Mouse (Mus musculus): ENCODE measurements at regions not wholly inside any gene's neighbourhood (a gene's known extent, or its start where the extent isn't known, plus 50 kb on each side); places are given as distances from the start of the nearest gene placed in this dataset.
A peak's percentile ranks its signal among the peaks of the same experiment; 100 is the strongest.

DNA sequence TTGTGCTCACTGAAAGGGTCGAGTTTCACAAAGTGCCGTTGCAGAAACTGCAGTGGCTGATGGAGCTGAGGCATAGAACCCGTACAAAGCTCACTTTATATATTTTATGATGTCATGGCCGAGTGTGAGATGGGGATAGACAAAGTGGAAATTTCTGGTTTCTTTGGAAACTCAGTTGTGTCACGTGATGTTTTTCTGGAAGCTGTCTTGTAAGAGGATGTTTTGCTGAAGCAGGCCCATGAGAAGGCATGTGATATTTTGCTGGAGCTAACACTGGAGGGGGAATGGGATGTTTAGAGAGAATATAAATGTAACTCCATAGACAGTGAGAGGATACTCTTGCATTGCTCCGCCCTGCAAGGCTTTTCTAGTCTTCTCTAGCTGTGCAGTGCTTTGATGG lies 311.7 kb downstream of the Tmem132b start:
- no peak for DNase-seq (ENCODE audit: low spot score in 2 of 2)

DNA sequence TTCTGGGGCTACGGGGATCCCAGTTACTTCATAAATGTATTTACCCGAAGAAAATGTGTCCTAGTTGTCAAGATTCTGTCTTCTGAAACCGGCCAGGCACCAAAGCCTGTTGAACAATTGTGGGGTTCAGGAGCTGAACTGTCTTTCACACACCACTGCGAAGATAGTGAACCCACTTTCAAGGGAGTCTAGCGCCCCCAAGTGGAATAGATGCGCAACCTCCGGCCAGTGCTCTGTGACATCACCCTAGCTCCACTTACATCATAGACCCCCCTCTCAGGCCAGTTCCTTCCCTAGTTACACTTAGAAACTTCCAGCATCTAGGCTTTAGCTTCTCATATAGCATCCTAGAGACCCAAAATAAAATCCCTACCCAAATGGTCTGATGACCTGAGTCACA lies 318.1 kb downstream of the Tmem132b start:
- no peak for DNase-seq (ENCODE audit: low spot score in 2 of 2)

DNA sequence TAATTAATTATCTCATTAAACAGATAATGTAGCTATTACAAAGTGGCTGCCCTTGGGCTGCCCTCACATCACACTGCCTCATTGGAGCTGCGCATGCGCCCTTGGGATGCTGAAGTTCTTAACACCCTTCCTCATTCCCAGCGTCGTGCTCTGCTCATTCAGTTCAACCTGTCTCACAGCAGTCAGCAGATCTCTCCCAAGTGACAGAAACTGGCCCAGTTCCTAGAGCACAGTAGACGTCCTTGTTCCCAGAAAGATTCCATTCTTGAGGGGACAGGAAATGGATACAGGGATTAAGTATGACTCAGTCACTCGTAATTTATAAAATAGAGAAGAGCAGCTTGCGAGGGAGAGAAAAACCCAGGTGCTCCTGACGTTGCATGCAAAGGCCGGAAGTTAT lies 344.7 kb downstream of the Tmem132b start:
- no peak for DNase-seq (ENCODE audit: low spot score in 2 of 2)

DNA sequence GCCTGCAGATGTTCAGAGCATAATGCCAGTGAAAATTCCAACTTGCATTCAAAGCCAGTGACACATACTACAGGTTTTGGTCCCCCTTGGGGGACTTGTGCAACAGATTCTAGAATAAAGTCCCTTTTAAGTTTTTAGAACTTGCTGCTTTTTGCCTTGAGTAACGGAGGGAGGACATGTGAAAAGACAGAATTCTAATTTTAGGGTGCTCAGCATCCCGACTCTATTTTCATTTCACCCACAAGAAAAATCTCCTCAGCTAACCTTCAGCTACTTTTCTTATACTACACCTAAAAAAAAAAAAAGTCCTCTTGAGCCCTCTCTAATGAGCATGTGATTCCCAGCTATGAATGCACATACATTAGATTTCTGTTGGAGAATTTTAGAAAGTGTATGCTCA lies 357.3 kb downstream of the Tmem132b start:
- no peak for DNase-seq (ENCODE audit: low spot score in 2 of 2)

DNA sequence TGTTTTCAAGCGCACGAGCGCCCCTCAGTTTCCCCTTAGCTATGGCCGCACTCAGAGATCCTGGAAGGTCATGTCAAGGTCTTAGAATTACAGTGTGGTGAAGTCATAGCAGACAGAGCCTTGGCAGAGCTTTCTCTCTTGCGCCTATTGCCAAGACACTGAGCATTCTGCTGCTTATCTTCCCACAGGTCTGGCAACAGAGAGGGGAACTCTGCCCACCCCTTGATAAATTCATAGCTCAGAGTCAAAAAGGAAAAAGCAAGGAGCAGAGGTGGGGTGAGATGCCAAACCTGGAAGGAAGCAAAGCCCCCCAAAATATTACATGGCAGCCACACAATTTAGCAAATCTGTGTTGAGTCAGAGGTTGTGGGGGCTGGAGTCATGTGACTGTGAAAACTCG lies 362.3 kb downstream of the Tmem132b start:
- DNase-seq (ENCODE audit: low spot score in 2 of 2) = no peak

DNA sequence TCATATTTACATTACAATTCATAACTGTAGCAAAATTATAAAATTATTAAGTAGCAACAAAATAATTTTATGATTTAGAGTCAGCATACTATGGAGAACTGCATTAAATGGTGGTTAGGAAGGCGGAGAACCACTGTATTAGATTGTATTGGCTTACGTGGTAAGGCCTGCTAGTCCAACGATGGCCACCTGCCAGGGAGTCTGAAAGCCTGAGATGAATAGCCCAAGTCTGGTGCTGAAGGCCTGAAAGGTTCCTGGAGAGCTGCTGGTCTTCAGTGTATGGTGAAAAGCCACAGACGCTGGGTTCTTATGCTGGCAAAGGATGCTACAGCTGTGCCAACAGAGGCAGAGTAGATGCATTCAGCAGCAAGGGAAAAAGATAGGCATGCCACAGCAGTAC lies 370.5 kb downstream of the Tmem132b start:
- no peak for DNase-seq (ENCODE audit: low spot score in 2 of 2)

DNA sequence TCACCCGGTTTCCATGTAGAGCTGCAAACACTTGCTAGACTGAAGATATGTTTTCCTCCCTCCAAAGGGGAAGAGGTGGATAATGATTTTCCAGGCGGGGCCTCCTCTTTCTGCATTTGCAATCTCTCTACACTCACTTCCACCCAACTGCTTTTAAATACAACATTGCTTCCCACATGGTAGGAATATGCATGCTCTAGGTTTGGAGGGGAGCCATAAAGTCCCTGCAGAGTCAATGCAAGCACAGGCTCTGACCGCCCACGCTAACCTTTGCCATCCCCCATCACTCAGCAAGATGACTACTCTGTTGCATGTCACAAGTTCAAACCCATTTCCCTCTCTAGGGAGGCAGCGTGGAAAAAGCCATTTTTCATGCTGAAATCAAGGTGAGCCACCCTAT lies 372.9 kb downstream of the Tmem132b start:
- no peak for DNase-seq (ENCODE audit: low spot score in 2 of 2)

DNA sequence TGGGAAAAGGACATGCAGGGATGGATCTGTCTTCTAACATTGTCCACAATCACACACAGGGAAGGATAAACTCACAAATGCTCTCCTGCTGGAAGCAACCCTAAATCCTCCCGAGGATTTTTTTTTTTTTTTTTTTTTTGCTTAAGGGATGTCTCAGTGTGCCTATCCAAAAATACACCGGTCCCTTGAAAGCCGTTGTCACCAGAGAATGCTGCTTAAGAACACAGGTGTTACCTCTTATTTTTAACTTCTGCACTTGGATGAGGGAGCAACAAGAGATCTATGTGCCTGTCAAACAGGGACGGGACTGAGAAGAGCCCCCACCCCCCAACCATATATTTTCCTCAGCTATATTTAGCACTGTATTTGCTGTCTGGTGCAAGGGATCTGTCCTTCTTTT lies 375.8 kb downstream of the Tmem132b start:
- no peak for DNase-seq (ENCODE audit: low spot score in 2 of 2)

DNA sequence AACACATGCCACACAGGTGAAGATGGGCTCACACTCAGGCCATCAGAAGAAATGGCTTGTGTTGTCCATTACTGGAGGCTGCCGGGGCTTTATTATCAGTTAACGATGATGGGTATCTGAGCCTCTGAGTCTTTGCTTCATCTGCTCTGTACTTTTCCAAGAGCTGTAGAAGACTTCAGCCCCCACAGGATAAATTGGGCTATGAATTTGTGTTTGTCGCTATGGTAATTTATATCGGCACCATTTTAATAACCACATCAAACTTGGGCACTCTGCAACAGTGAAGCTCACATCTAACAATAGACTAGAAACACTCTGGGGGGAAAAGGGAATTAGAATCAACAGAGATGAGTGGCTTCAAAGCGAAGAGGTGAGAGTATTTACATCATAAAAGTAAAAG lies 376.3 kb downstream of the Tmem132b start:
- peak in 1 of 2 experiments; percentile 18 for DNase-seq (ENCODE audit: low spot score in 2 of 2)

DNA sequence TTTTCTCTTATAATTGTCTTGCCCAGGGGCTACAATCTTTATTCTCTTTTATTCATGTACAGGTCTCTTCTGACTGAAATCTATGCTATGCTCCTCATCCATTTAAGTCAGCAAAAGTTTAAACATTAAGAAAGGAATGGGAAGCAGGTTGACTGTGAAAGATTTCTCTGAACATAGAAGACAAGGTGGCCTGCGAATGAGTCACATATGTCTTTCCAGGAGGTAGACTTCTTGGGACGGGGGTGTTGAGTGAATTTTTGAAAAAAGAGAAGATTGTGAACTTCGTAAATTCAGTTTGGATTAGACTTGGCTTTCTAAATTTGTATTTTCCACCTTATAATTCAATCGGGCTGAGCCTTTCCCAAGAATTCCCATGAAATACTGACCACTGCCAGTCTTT lies 384.3 kb downstream of the Tmem132b start:
- DNase-seq (ENCODE audit: low spot score in 2 of 2) = no peak

DNA sequence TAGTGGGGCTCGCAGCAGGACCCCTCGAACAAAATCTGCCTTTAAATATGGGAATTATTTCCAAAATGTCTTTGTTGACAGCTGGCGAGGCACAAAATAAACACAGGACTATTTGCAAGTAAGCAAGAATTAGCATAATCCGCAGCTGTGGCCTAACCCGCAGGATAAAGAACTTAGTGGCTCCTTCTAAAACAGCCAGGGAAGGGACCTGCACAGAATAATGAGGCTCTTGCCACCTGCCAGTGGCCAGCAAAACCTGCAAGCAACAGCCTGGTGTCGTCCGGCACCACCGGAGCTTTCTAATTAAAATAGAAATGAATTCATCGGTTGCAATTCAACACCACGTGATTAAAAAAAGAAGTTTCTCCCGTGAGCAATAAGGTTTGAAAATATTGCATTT lies 389.4 kb downstream of the Tmem132b start:
- DNase-seq (ENCODE audit: low spot score in 2 of 2) = no peak

DNA sequence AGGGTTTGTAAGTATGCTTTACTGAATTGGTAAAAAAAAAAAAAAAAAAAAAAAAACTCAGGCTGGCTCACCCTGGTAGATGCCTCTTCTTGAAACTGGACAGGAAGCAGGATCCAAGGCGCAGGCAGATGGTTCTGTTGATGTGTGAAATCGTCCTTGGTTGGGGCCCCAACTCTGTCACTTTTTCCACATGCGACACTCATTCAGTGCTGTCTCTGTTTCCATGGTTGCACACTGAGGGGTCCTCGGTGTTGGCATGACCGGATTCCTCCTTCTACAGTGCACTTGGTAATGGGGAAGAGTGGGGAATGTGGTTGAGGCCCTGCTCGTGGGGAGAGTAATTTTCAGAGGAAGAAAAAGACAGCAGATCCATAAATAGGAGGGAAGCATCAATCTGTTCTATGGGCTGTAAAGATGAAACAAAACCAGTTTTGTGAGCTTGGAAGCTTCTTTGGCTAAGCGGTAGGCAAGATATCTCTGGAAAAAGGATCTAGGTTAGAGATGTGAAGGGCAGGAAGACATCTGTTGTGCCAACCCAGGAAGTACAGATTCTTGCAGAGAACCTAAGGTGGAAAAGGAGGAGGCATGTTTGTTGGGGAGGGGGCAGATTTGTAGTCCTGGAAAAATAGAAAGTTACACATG lies 394.4 kb downstream of the Tmem132b start:
- no peak for DNase-seq (ENCODE audit: low spot score in 2 of 2)

DNA sequence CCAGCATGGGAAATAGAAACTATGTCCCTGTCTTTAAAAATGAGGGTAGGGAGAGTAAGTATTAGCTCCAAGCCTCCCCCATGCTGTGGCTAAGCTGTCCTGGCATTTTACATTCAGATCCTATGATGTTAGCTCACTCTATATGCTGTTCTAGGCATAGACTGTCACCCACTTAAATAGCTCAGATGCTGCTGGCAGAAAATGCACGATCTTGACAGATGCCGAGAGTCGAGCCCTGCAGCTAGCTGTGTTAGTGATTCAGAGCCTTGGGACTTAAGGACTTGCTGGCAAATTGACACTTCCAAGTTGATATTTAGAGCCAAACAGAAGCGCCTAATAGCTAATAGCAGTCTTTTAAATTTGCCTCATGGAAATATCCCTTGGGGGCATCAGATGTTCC lies 399.9 kb downstream of the Tmem132b start:
- DNase-seq (ENCODE audit: low spot score in 2 of 2) = peak; percentile 44 to 68

DNA sequence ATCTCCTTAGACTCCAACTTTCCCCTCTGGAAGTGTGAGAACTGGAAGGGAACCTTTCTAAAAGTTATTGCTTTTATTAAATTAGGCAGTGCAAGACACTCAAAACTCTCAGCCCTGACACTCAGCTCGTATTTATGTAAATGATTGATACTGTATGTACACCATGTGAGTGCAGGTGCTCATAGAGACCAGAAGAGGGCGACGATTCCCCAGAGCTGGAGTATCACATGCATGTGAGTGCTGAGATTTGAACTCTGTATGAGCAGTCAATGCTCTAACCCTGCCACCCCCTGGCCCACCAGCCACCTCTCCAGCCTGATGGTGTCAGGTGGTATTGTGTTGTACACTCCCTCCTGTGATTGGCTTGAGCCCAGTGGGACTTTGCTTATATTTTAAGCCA lies 407.8 kb downstream of the Tmem132b start:
- DNase-seq (ENCODE audit: low spot score in 2 of 2) = no peak

DNA sequence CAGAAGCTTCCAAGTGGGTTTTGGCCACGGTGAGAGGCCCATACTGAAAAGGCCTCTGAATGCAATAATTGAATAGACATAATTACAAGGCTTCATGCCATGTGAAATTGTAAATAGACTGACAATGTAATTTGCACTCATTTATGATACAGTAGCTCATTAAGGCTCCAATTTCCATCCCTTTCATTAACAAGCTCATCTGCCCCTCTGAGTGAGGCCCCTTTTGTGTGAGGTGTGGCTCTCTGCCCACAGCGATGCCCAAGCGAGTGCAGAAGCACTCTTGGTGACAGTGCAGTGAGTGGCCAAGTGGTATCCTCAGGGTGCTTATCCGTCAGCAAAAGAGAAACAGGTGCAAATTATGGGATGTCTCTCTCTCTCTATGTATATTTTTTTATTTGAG lies 415.2 kb downstream of the Tmem132b start:
- no peak for DNase-seq (ENCODE audit: low spot score in 2 of 2)

DNA sequence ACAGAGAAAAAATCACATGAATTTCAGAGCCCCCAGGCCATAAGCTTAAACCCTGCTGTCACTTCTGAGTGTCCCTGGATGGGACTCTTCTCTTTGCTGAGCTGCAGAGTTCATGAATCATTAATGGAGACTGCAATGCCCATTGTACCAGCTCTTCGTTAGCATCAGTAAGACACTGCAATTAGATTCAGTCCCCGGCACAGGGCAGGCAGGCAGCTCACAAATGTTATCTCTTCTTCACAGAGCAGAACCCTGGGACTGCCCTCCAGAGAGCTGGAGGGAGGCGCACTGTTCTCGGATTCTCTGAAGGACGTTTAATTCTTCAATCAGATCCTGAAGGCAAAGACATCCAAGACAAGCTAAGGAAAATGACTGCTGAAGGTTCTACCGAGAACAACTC lies 420.1 kb downstream of the Tmem132b start:
- no peak for DNase-seq (ENCODE audit: low spot score in 2 of 2)

DNA sequence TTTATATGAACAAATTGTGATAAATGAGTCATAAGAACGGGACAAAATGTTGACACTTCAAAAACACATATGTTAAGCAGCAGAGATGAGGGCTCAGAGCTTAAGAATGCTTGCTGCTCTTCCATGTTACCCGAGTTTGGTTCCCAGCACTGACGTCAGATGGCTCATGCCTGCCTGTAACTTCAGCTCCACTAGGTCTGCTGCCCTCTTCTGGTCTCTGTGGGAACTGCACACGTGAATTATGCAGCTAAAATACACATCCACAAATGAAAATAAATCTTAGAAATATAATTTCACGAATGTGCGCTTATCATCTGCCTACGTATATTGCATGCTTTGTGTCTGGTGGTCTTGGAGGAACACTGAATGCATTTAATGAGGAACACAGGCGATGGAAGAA lies 432.5 kb downstream of the Tmem132b start:
- DNase-seq (ENCODE audit: low spot score in 2 of 2) = peak in 1 of 2 experiments; percentile 10

DNA sequence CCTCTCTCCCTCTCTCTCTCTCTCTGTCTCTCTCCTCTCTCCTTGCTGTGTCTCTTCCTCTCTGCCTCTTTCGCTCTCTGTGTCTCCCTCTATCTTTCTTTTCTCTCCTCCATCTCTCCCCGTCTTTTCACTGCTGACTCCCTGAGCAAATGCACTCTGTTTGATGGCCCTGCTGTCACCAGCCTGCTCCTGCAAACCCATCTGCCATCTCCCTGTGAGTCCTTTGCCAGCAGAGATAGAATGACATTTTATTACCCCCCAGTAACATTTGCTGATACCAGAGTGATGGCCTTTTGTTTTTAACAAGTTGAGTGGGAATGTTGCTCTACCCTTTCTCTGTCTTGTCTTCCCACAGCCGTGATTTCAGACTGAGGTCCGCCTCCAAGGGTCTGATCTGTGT lies 436.6 kb downstream of the Tmem132b start:
- DNase-seq (ENCODE audit: low spot score in 2 of 2) = no peak

DNA sequence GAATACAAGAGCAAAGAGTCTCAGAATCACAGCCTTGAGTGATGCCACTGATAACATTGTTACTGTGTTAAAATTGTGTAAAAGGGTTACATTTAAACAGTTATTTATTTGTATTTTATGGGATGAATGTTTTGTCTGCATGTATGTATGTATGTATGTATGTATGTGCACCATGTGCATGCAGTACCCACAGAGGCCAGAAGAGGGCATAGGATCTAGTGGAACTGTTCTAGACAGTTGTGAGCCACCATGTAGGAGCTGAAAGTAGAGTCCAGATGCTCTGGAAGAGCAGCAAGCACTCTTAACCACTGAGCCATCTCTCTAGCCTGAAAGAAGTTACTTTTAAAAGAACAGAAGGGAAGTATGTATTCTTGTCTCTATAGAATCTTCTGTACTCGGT lies 442.5 kb downstream of the Tmem132b start:
- DNase-seq (ENCODE audit: low spot score in 2 of 2) = no peak

DNA sequence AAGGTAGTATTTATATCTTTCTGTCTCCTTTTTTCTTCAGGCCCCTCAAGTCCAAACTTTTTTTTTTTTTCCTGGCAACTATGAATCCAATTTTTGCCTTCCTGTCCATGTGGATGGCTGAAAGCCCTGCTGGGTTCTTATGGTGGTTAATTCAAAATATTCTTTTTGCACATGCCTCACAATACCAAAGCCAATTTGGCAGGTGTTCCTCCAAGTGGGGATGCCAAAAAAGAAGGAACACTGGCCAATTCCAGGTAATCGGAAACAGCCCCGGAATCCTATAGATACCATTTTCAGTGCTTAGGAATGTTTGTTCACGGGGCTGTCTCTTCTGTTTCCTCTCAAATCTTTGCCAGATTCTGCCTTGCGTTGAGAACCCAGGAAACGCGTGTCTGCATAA lies 448.2 kb downstream of the Tmem132b start:
- no peak for DNase-seq (ENCODE audit: low spot score in 2 of 2)

DNA sequence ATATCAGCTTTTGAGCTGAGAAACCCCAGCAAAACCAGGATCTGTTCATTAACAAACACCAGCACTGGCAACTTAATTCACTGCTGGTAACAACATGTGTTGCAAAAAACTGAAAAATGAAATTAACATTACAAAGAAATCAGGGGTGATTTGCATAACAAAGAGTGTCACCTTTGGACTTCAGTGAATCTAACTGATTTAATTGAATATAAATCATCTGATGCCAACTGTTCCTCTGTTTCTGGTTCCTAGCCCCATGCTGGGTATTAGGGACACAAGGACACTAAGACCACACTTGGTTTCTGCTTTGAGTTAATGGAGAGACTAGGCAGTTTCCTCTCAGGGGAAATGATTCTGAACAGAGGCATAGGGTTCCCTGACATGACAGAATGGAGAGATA lies 453.8 kb downstream of the Tmem132b start:
- no peak for DNase-seq (ENCODE audit: low spot score in 2 of 2)

DNA sequence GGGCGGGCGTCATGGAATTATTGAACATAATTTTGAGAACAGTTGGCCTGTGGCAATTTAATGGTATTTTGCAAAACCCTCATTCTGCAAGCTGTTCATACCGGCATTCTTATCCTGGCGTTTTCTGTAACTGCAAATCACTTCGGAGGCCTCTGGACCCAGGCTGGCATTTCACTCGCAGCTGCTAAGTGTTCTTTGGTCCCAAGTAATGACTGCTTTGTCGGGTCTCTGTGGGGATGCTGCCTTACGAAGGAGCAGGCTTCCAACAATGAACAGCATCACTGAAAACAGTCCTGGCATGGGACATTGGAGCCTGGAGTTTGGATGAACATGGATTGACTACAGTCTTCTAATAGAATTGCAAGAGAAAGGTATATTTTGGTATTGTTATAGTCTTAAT lies 465.6 kb downstream of the Tmem132b start:
- DNase-seq (ENCODE audit: low spot score in 2 of 2) = no peak

DNA sequence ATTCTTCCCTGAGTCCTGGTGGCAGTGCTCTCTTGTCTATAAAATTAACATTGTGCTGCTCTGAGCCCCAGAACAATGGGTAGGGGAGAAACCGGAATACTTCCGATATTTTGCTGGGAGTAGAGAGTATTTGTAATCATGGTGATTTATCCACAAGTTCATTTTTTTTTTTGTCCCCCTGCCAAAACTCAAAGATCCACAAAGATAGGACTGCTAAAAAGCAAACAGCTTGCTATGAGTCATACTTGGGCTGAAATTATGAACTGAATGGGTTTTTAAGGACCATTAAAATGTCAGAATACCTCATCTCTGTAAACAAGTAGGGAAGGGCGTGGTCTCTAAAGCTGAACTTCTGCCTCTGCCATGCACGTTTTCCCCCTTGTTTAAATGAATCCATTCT lies 476.3 kb downstream of the Tmem132b start:
- no peak for DNase-seq (ENCODE audit: low spot score in 2 of 2)

DNA sequence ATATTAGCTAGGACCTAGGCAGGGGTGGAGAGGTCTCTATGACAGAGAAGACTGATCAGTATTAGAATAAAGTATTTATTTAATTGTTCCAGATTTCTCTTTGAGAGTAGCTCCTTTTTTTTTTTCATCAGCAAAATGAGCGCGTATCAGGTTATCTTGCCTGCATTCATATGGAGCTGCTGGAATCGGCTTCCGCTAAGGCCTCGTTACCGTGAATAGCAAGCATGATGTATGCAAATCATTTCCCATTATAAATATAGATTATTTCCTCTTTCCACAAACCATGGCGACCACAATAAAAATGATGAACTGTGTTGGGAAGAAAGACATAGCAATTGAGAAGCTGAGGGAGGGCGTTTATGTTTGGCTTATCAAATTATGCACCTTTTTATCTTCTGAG lies 476.7 kb downstream of the Tmem132b start:
- DNase-seq (ENCODE audit: low spot score in 2 of 2) = no peak

DNA sequence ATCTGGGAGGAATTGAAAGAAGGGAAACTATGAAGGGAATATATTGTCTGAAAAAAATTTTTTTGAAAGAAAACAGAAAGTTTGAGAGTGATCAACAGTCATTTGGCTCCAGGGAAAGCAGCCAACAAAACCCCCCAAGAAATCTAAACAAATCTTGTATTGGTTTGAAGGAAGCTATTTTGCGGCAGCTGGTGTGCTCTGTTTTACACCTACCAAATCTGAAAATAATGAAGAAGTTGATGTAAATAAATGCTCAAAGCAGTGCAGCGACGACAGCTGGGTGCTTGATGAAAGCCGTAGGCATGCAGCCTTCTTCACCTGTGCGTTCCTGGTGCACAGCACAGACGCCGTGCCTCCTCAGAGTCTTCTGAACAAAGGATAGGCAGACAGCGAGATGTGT lies 488.2 kb downstream of the Tmem132b start:
- DNase-seq (ENCODE audit: low spot score in 2 of 2) = peak; percentile 6 to 15

Measured in left cerebral cortex, adult 9 months (tissue).